Mouse (Mus musculus) myocyte (in vitro differentiated cells): ENCODE data around the gene Tsfm.

ENCODE experiments used
- E2F4 ChIP-seq: IDR thresholded peaks from one replicate; pipeline ENCODE4 v1.6.1; 2011; ENCODE audit warnings: mild to moderate bottlenecking, control low read depth, moderate library complexity; ENCODE audit not compliant: insufficient read depth
- MAX ChIP-seq: IDR thresholded peaks from one replicate; pipeline ENCODE4 v1.6.1; 2011; ENCODE audit warnings: low read depth, mild to moderate bottlenecking, control low read depth
- MYOG ChIP-seq, 3 experiments: IDR thresholded peaks; one replicate each; pipeline ENCODE4 v1.6.1; 2011; ENCODE audit warnings: control low read depth in 2 of 3, low read depth in 2 of 3, mild to moderate bottlenecking in 2 of 3; ENCODE audit not compliant: insufficient read length in 2 of 3, control insufficient read depth in 1 of 3, insufficient read depth in 1 of 3
- POLR2A ChIP-seq: IDR thresholded peaks from one replicate; pipeline ENCODE4 v1.6.1; 2011; ENCODE audit warnings: low read depth, mild to moderate bottlenecking, control low read depth, moderate library complexity; ENCODE audit not compliant: insufficient read length
- POLR2AphosphoS2 ChIP-seq: IDR thresholded peaks from one replicate; pipeline ENCODE4 v1.6.1; 2011; ENCODE audit warnings: low read depth, control low read depth; ENCODE audit not compliant: insufficient read length
- SRF ChIP-seq: IDR thresholded peaks from one replicate; pipeline ENCODE4 v1.6.1; 2011; ENCODE audit warnings: low read depth; ENCODE audit not compliant: control insufficient read depth, insufficient read length
- TCF12 ChIP-seq: IDR thresholded peaks from one replicate; pipeline ENCODE4 v1.6.1; 2011; ENCODE audit warnings: mild to moderate bottlenecking, control low read depth; ENCODE audit not compliant: poor library complexity, insufficient read depth, severe bottlenecking
- USF1 ChIP-seq: IDR thresholded peaks from one replicate; pipeline ENCODE4 v1.6.1; 2011; ENCODE audit warnings: low read depth, mild to moderate bottlenecking, control low read depth, moderate library complexity

DNA sequence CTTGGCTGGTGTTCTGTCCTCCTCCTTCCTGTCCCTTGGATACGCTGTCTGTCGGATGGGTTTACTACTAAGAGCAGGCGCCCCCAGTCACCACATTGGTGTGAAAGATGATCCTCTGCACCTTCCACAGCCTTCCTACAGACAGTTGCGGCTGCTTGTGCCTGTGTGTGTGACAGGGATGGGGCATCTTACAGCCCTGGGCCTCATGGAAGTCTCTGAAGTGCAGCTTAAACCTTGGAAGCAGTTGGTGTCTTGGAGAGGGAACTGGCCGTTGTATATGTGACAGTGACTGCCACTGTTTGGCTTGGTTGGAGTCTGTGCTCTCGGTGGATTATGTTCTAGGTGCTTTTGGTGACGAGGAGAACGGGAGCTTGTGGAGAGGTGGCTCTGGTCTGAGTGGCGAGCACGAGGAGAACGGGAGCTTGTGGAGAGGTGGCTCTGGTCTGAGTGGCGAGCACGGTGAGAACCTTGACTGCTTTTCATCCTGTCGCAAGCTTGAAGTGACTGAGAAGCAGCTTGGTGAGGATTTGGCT lies 47.4 kb downstream of the Tsfm start:
- TF ChIP-seq POLR2A (peak; percentile 11), E2F4 (no peak), POLR2AphosphoS2 (peak; percentile 19), MYOG (IDR thresholded peaks at IDR 0.05; ENCODE audit: control insufficient read depth in 1 of 3, insufficient read depth in 1 of 3, insufficient read length in 2 of 3, low read depth in 2 of 3) (peak in 1 of 3 experiments; percentile 18), MAX (no peak), USF1 (no peak), SRF (no peak), TCF12 (no peak)
